Mouse (Mus musculus) liver, embryonic 11.5 days (tissue): ENCODE measurements around the gene A830018L16Rik. TPM values are rescaled to one million over a fixed set of nuclear protein-coding genes. Genes with fewer than 3 reads are reported as not detected.
"Not testable (repeated sequence)": the region's sequence is repeated elsewhere in the genome, so short reads cannot be mapped to it uniquely, and the experiment has no call there.

Source experiments
- ATAC-seq: fragments of 200-750 bp; cut with Nextera tagmentation; replicated peaks from 2 replicates; pipeline ENCODE4 v1.8.0; 2017; ENCODE audit warnings: moderate number of reproducible peaks, mild to moderate bottlenecking, moderate TSS enrichment, moderate library complexity; ENCODE audit not compliant: low FRiP score
- DNase-seq: peaks from one replicate; pipeline ENCODE4 v3.0.0-alpha.2; 2017; ENCODE audit warnings: low spot score
- H3K27ac ChIP-seq: fragments of 300-500 bp; sonication (generic); 2 replicates; pipeline ENCODE4 v1.5.1; 2014; ENCODE audit warnings: mild to moderate bottlenecking, low read depth, low read length, control low read depth
- H3K27me3 ChIP-seq: fragments of 300-500 bp; sonication (generic); replicated peaks from 2 replicates; pipeline ENCODE4 v1.6.1; 2014; ENCODE audit warnings: low read length, mixed read lengths; ENCODE audit not compliant: control insufficient read depth, insufficient read depth
- H3K36me3 ChIP-seq: fragments of 300-500 bp; sonication (generic); 2 replicates; pipeline ENCODE4 v1.6.1; 2014; ENCODE audit warnings: mild to moderate bottlenecking, low read length, moderate library complexity, mixed read lengths; ENCODE audit not compliant: control insufficient read depth, insufficient read depth
- H3K4me1 ChIP-seq: fragments of 300-500 bp; sonication (generic); replicated peaks from 2 replicates; pipeline ENCODE4 v1.6.1; 2014; ENCODE audit warnings: low read length, mixed read lengths; ENCODE audit not compliant: control insufficient read depth, insufficient read depth
- H3K4me2 ChIP-seq: fragments of 300-500 bp; sonication (generic); 2 replicates; pipeline ENCODE4 v1.6.1; 2014; ENCODE audit warnings: mild to moderate bottlenecking, control low read depth, moderate library complexity
- H3K4me3 ChIP-seq: fragments of 300-500 bp; sonication (generic); 2 replicates; pipeline ENCODE4 v1.5.1; 2014; ENCODE audit warnings: low read depth, low read length, control low read depth
- H3K9ac ChIP-seq: fragments of 300-500 bp; sonication (generic); 2 replicates; pipeline ENCODE4 v1.6.1; 2014; ENCODE audit warnings: low read depth, low read length, control low read depth
- H3K9me3 ChIP-seq: fragments of 300-500 bp; sonication (generic); 2 replicates; pipeline ENCODE4 v1.6.1; 2016; ENCODE audit warnings: low read length, inconsistent platforms, mixed read lengths; ENCODE audit not compliant: control insufficient read depth
- WGBS: fragments of 180-500 bp; shearing (Covaris S2); extraction: QIAGEN DNeasy Blood & Tissue Kit; methylation state at CpG from one replicate; pipeline ENCODE4 v1.1.7; 2014; 5-methylcytosine and 5-hydroxymethylcytosine counted together
- polyA plus RNA-seq: library from polyadenylated mRNA; unstranded; fragments of >200 nt; fragmentation: Nextera tagmentation; extraction: Ambion mirVana; gene quantifications from 2 replicates; pipeline ENCODE4 v1.2.1, GENCODE M21; 2014

A830018L16Rik gene
- polyA plus RNA-seq, 1 experiment from 2014 or later = 0.22 TPM

- H3K27me3 ChIP-seq = no peaks in the 10 kb centered on the region
- H3K9ac ChIP-seq = no peak overlapping the region
- no peak overlapping the region for H3K4me2 ChIP-seq
- WGBS = 63% methylated on average over 4 of the region's 4 CpGs
- DNase-seq = no peak
- H3K4me3 ChIP-seq = no peak overlapping the region
- no peak overlapping the region for H3K27ac ChIP-seq
- no peaks in the 10 kb centered on the region for H3K9me3 ChIP-seq
- no peak for ATAC-seq
- H3K4me1 ChIP-seq = no peaks in the 10 kb centered on the region
- H3K36me3 ChIP-seq = no peaks in the 10 kb centered on the region
These were observed 586.7 kb downstream of the A830018L16Rik start for GRCm38 (mm10) chr1:12000557-12000956.

DNA sequence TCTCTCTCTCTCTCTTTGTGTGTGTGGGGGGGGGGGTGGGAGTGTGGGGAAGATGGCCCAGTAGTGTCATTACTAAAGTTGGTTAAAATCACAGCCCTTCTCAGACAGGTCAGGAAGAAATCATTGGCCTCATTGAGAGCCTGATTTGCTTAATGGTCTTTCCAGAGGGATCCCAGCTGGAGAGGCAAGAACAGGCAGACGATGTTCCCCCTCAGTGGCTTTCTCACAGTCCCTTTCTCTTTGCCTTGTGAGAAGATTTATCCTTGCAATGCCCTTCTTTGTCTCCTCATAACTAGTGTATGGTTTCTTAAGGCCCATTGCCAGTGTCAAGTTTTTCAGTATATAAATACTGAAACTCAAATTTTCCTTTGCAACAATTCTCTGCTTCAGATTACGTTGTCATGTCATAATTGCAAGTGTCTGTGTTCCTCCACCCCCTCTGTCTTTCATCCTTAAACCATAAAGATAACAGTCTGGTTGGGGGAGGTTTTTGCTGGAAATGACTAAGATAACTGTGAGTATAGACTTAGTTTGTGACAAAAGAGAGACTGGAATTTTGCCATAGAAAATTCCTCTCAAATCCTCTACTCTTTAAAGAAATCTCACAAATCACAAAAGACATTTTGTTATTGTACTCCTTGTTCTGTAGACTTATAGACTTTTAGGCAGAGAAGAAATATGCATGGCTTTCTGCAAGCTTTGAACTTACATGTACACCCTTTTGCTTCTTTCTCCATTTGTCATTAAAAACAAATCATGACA is 595.1 kb downstream of the A830018L16Rik start:
- no peaks in the 10 kb centered on the region for H3K27me3 ChIP-seq
- DNase-seq = no peak
- H3K27ac ChIP-seq = no peak overlapping the region
- H3K4me1 ChIP-seq = no peaks in the 10 kb centered on the region
- 33% methylated on average over 2 of the region's 2 CpGs for WGBS
- no peak overlapping the region for H3K4me3 ChIP-seq
- H3K4me2 ChIP-seq = no peak overlapping the region
- H3K36me3 ChIP-seq = no peaks in the 10 kb centered on the region
- no peak for ATAC-seq
- no peaks in the 10 kb centered on the region for H3K9me3 ChIP-seq
- H3K9ac ChIP-seq = no peak overlapping the region

DNA sequence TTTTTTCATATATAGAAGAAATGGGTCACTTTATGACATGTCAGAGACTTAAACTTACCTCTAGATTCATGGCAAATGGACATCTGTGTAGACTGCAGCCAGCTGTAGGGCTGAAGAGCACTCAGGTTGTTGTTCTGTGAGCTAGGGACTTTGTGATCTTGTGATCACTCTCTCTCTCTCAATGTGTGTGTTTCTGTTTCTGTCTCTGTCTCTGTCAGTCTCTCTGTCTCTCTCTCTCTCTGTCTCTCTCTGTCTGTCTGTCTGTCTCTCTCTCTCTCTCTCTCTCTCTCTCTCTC is 595.6 kb downstream of the A830018L16Rik start:
- no peaks in the 10 kb centered on the region for H3K4me1 ChIP-seq
- no peaks in the 10 kb centered on the region for H3K9me3 ChIP-seq
- no peaks in the 10 kb centered on the region for H3K36me3 ChIP-seq
- H3K9ac ChIP-seq = no peak overlapping the region
- DNase-seq = no peak
- H3K27ac ChIP-seq = no peak overlapping the region
- H3K4me2 ChIP-seq = no peak overlapping the region
- no peak for ATAC-seq
- no peaks in the 10 kb centered on the region for H3K27me3 ChIP-seq
- H3K4me3 ChIP-seq = no peak overlapping the region

GRCm38 (mm10) chr1:12010607-12011006 is 596.7 kb downstream of the A830018L16Rik start:
- H3K9me3 ChIP-seq = no peaks in the 10 kb centered on the region
- H3K27me3 ChIP-seq = no peaks in the 10 kb centered on the region
- no peak overlapping the region for H3K9ac ChIP-seq
- H3K4me2 ChIP-seq = no peak overlapping the region
- WGBS = 76% methylated on average over 1 of the region's 1 CpGs
- DNase-seq (no peak), ATAC-seq (no peak)
- H3K36me3 ChIP-seq = no peaks in the 10 kb centered on the region
- H3K4me3 ChIP-seq = no peak overlapping the region
- H3K4me1 ChIP-seq = no peaks in the 10 kb centered on the region
- H3K27ac ChIP-seq = no peak overlapping the region

DNA sequence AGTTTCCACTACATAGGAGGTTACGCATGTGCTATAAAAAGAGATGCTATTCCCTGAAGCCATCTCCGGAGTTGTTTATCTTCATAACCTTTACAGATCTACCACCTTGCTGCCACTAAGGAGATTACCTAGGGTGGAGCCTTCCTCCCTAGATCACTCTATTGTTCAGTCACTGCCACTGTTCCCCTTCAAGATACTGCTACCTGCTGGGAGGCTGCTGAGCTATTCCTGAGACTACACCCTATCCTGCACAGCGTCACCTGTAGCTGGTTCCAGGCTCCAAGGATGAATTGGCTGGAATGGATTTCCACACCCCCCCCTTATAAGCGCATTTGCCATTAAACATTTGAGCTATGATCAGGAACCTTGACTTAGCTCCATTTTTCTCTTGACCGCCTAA is 606.7 kb downstream of the A830018L16Rik start:
- H3K9ac ChIP-seq, H3K27ac ChIP-seq, H3K27me3 ChIP-seq, H3K4me2 ChIP-seq, H3K36me3 ChIP-seq, H3K9me3 ChIP-seq, DNase-seq, H3K4me1 ChIP-seq, H3K4me3 ChIP-seq, ATAC-seq: not testable (repeated sequence)
- 85% methylated on average over 5 of the region's 5 CpGs for WGBS
